Mouse (Mus musculus) heart, embryonic 16.5 days (tissue): ENCODE data around the gene Mrpl39. TPM values are rescaled to one million over a fixed set of nuclear protein-coding genes. Genes with fewer than 3 reads are reported as not detected.
A peak's percentile ranks its signal among the peaks of the same experiment; 100 is the strongest.

Experiments
- ATAC-seq: fragments of 200-750 bp; cut with Nextera tagmentation; replicated peaks from 2 replicates; pipeline ENCODE4 v1.8.0; 2017; ENCODE audit warnings: moderate number of reproducible peaks; ENCODE audit not compliant: insufficient read depth, low FRiP score; ENCODE audit errors: extremely low read depth
- H3K27ac ChIP-seq: fragments of 300-500 bp; sonication (generic); 2 replicates; pipeline ENCODE4 v1.5.1; 2014; ENCODE audit warnings: mild to moderate bottlenecking, low read length, control low read depth, moderate library complexity
- H3K27me3 ChIP-seq: fragments of 300-500 bp; sonication (generic); 2 replicates; pipeline ENCODE4 v1.6.1; 2014; ENCODE audit warnings: low read length, mixed read lengths; ENCODE audit not compliant: control insufficient read depth, insufficient read depth
- H3K36me3 ChIP-seq: fragments of 300-500 bp; sonication (generic); 2 replicates; pipeline ENCODE4 v1.6.1; 2014; ENCODE audit not compliant: control insufficient read depth, insufficient read depth
- H3K4me1 ChIP-seq: fragments of 300-500 bp; sonication (generic); 2 replicates; pipeline ENCODE4 v1.6.1; 2014; ENCODE audit warnings: low read length, mixed read lengths; ENCODE audit not compliant: control insufficient read depth, insufficient read depth
- H3K4me2 ChIP-seq: fragments of 300-500 bp; sonication (generic); 2 replicates; pipeline ENCODE4 v1.6.1; 2014; ENCODE audit warnings: low read depth, mild to moderate bottlenecking, control low read depth, low read length
- H3K4me3 ChIP-seq: fragments of 300-500 bp; sonication (generic); 2 replicates; pipeline ENCODE4 v1.5.1; 2014; ENCODE audit warnings: mild to moderate bottlenecking, control low read depth, low read length
- H3K9ac ChIP-seq: fragments of 300-500 bp; sonication (generic); 2 replicates; pipeline ENCODE4 v1.6.1; 2014; ENCODE audit warnings: low read length, control low read depth
- H3K9me3 ChIP-seq: fragments of 300-500 bp; sonication (generic); replicated peaks from 2 replicates; pipeline ENCODE4 v1.6.1; 2016; ENCODE audit warnings: low read length; ENCODE audit not compliant: control insufficient read depth
- WGBS: fragments of 180-500 bp; shearing (Covaris S2); extraction: QIAGEN DNeasy Blood & Tissue Kit; methylation state at CpG from one replicate; pipeline ENCODE4 v1.1.7; 2014; 5-methylcytosine and 5-hydroxymethylcytosine counted together
- polyA plus RNA-seq: library from polyadenylated mRNA; unstranded; fragments of >200 nt; fragmentation: Nextera tagmentation; extraction: Ambion mirVana; gene quantifications from 2 replicates; pipeline ENCODE4 v1.2.1, GENCODE M21; 2015

The Mrpl39 gene
- polyA plus RNA-seq = 51.9 and 53.4 TPM in 2 replicates

DNA sequence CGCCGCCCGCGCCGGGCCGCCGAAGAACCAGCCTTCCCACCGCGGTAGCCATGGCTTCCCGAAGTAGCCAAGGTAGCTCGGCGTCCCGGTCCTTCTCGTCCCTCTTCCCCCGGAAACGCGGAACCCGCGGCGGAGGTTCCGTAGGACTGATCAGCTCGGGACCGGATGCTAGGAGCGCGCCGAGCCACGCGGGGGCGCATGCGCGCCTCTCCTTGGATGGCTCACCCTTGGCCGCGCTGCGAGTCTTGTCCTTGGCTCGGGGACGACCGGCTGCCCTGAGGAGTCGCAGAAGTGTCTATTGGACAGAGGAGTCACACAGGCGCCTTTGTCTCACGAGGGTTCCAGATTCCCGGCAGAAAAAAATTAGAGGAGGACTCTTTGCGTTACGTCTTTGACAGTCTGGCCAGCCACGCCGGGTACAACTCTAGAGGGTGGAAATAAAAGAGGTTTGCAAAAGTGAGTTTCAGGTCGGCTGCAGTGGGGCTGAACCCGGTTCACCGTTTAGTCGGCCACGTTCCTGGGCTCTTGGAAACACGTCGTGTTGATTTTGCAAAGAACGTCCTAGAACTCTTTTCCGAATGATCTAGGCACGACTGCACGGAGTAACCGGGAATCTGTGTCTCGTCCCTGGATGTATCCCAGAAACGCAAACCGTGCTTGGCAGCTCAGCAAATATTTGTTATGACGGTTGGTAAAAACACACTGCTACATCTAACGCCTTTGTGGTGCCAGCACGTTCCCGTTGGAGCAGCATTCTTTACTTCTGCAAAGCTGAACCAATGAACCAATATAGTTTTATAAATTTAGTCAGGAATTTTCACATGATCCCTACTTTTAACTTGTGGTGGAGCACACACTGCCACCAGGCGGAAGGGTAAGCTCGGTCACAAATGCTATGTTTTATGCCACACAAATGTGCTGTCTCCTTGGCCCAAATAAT is at the start of gene Mrpl39:
Gene Mrpl39, minus strand, starts transcription at position 577 of the 940 bp plus-strand sequence.
- Histone ChIP-seq H3K4me2 (peak within 1 kb of the TSS; percentile 80), H3K36me3 (peaks cover 9% of the 10 kb centered on the region), H3K4me1 (peaks cover 6% of the 10 kb centered on the region), H3K9me3 (no peaks in the 10 kb centered on the region), H3K4me3 (peak within 1 kb of the TSS; percentile 66), H3K9ac (peak within 1 kb of the TSS; percentile 89), H3K27me3 (no peaks in the 10 kb centered on the region), H3K27ac (peak within 1 kb of the TSS; percentile 91)
- WGBS = under 1% methylated on average over 63 of the region's 66 CpGs
- ATAC-seq = peak; percentile 99

DNA sequence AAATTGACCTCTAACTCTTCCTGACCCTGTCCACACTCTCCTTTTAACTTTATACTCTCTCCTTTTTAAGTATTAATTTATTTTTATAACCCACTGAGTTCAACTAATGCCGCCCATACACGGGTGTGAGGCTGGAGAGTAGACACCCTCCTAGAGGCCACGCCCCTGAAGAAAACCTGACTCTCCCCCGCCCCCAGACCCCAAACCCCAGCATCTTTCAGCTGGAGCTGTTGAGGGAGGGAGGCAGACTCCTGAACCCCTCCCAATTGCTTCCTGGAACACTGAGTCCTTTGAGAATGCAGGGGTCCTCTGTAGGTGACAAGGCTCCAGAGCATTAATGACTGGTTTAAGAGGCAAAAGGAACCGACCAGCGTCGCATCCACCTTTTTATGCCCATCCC is 49.4 kb upstream of the Mrpl39 start:
- no peaks in the 10 kb centered on the region for H3K9me3 ChIP-seq

GRCm38 (mm10) chr16:84783279-84783678 is 47.7 kb upstream of the Mrpl39 start:
- Histone ChIP-seq H3K27ac (no peak overlapping the region), H3K4me2 (no peak overlapping the region)

More for the DNA sequence above, 49.4 kb upstream of the Mrpl39 start:
- H3K36me3 ChIP-seq = no peaks in the 10 kb centered on the region
- H3K4me3 ChIP-seq = no peak overlapping the region
- 34% methylated on average over 7 of the region's 7 CpGs for WGBS
- no peak overlapping the region for H3K9ac ChIP-seq
- 0 out of 2 replicates have a peak, but pooled peaks cover 2% of the 10 kb centered on the region for H3K4me1 ChIP-seq
- no peak overlapping the region for H3K27ac ChIP-seq
- H3K4me2 ChIP-seq = no peak overlapping the region
- H3K27me3 ChIP-seq = no peaks in the 10 kb centered on the region
- ATAC-seq = no peak

GRCm38 (mm10) chr16:84779718-84780117 is 44.2 kb upstream of the Mrpl39 start:
- Histone ChIP-seq H3K4me1 (peaks cover 4% of the 10 kb centered on the region; the same call in 1 of the 2 replicates), H3K9ac (no peak overlapping the region), H3K36me3 (no peaks in the 10 kb centered on the region), H3K4me3 (no peak overlapping the region), H3K27me3 (no peaks in the 10 kb centered on the region), H3K9me3 (peaks cover 8% of the 10 kb centered on the region), H3K27ac (no peak overlapping the region), H3K4me2 (no peak overlapping the region)
- 67% methylated on average over 5 of the region's 5 CpGs for WGBS
- ATAC-seq = no peak

More at GRCm38 (mm10) chr16:84783279-84783678, 47.7 kb upstream of the Mrpl39 start:
- Histone ChIP-seq H3K4me1 (0 out of 2 replicates have a peak, but pooled peaks cover 2% of the 10 kb centered on the region), H3K4me3 (no peak overlapping the region), H3K9ac (no peak overlapping the region), H3K27me3 (no peaks in the 10 kb centered on the region), H3K36me3 (no peaks in the 10 kb centered on the region), H3K9me3 (peaks cover 8% of the 10 kb centered on the region)
- ATAC-seq = no peak
- 17% methylated on average over 2 of the region's 2 CpGs for whole genome bisulfite sequencing

DNA sequence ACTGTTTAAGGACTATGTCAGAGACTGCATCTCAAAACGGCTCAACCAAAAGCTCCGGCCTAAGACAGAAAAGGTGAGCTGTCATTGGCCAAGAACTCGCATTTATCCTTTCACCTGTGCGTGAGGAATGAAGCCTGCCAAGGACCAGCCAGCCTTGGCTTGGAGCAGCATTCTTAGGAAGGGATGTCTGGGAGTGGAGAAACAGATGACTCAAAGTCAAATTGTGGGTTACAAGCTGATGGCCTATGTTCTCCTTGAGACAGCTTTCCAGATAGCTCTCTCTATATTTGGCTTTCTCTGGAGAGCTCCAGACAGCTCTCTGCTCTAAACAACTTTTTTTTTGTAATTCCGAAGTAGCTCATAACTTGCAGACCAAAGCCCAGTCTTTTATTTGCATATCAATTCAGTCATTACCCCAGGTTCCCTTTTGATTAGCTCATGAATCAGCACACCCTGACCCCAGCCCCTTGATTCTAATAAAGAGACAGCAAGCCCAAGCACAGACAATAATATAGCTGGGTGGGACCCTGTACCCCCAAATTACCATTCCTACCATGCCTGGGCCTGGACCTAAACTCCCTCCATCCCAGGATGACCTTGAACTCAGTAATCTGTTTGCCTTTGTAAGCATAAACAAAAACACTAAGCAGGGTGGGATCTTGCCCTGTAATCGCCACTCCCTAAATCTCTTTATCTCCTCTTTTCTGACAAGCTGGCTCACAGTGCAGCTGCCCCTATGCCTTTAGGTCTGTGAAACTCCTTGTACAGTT is 43.5 kb upstream of the Mrpl39 start:
- WGBS = 79% methylated on average over 6 of the region's 6 CpGs

GRCm38 (mm10) chr16:84778431-84778830 is 42.9 kb upstream of the Mrpl39 start:
- no peak overlapping the region for H3K4me3 ChIP-seq
- WGBS = 69% methylated on average over 6 of the region's 6 CpGs
- H3K27me3 ChIP-seq = no peaks in the 10 kb centered on the region
- H3K27ac ChIP-seq = no peak overlapping the region
- peaks cover 8% of the 10 kb centered on the region for H3K9me3 ChIP-seq
- H3K9ac ChIP-seq = no peak overlapping the region
- peaks cover 4% of the 10 kb centered on the region; the same call in 1 of the 2 replicates for H3K4me1 ChIP-seq
- no peak overlapping the region for H3K4me2 ChIP-seq
- ATAC-seq = no peak
- no peaks in the 10 kb centered on the region for H3K36me3 ChIP-seq

More for the DNA sequence above, 43.5 kb upstream of the Mrpl39 start:
- Histone ChIP-seq H3K36me3 (no peaks in the 10 kb centered on the region), H3K4me3 (no peak overlapping the region), H3K27ac (no peak overlapping the region), H3K4me2 (no peak overlapping the region), H3K4me1 (peaks cover 4% of the 10 kb centered on the region; the same call in 1 of the 2 replicates), H3K9ac (no peak overlapping the region), H3K27me3 (no peaks in the 10 kb centered on the region), H3K9me3 (peaks cover 8% of the 10 kb centered on the region)
- ATAC-seq = no peak

DNA sequence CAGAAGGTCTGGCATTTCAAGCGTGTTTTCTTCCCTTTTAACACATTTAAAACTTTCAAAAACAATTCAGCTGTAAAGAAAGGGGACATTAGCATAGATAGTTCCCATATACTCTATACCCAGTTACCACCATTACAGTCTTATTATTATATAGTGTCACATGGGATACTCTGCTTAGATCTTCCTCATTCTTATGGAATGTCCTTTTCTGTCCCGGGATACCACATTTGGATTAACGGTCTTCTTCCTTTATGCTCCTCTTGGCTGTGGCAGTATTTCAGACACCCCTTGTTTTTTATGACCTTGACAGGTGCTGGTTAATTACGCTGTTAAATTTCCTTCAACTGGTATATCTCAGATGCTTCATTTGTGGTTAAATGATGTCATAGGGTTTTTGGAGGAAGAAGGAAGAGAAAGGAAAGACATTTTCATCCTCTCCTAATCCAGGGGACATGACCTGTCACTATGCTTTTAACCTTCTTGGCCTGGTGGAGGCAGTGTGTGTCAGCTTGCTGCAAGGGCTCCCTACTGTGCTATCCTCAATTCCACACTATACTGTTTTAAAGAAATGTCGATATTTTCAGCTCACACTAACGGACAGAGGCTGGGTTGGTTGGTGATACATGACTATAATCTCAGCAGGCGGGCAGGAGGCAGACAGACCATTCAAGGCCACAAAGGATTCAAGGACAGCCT is 40.7 kb upstream of the Mrpl39 start:
- ATAC-seq = no peak
- H3K9ac ChIP-seq = no peak overlapping the region
- H3K27ac ChIP-seq = no peak overlapping the region
- H3K9me3 ChIP-seq = peaks cover 8% of the 10 kb centered on the region
- no peaks in the 10 kb centered on the region for H3K36me3 ChIP-seq
- H3K4me1 ChIP-seq = peaks cover 7% of the 10 kb centered on the region
- no peak overlapping the region for H3K4me2 ChIP-seq
- H3K4me3 ChIP-seq = no peak overlapping the region
- WGBS = 57% methylated on average over 7 of the region's 7 CpGs
- peaks cover 2% of the 10 kb centered on the region; the same call in 1 of the 2 replicates for H3K27me3 ChIP-seq

DNA sequence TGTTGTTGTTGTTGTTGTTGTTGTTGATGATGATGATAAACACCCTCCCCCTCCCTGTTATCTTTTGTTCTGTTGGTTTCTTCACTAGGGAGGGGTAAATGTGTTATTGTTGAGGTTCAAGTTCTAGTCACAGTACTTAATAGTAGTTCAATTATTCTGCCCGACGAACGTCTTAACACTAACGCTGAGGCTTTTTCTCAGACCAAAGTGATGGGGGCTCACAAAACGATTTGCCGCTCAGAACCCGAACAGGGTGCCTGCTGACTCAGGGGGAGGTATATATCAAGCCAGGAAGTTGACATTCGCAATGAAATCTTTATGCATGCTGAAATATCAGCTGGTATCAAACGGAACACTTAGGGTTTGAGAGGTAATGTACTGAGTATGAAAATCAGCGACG is 39.8 kb upstream of the Mrpl39 start:
- no peak for ATAC-seq
- peak overlapping the region; percentile 61 for H3K4me3 ChIP-seq
- H3K27me3 ChIP-seq = peaks cover 2% of the 10 kb centered on the region; the same call in 1 of the 2 replicates
- peaks cover 7% of the 10 kb centered on the region for H3K4me1 ChIP-seq
- no peaks in the 10 kb centered on the region for H3K36me3 ChIP-seq
- peak overlapping the region; percentile 95 for H3K4me2 ChIP-seq
- no peak overlapping the region for H3K27ac ChIP-seq
- H3K9me3 ChIP-seq = peaks cover 8% of the 10 kb centered on the region
- 35% methylated on average over 11 of the region's 11 CpGs for WGBS
- H3K9ac ChIP-seq = no peak overlapping the region
